Mouse (Mus musculus): ENCODE results near the gene Ly6g5c. TPM values are rescaled to one million over a fixed set of nuclear protein-coding genes. Genes with fewer than 3 reads are reported as not detected.

Gene Ly6g5c
- total RNA-seq (2017) = not detected in 2 replicates

DNA sequence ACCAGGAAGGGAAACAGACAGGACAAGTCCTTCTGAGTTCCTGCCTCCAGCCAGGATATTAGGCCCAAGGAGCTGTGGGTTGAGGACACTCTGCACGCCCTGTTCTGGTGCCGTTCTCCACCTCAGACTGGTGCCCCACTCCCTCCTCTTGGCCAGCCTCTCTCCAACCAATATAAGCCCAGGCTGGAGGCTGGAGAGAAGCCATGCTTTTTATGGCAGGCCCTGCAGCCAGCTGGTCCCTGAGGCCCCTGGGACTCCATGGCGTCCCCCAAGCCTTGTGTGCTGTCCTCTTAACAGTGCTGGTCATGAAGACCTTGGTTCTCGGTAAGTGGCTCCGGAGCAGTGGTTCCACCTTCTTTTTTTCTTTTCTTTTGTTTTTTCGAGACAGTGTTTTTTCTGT is at the start of gene Ly6g5c:
TSS of gene Ly6g5c (plus strand) at position 183 of the 400 bp plus-strand sequence.
- no peak for ATAC-seq (replicated peaks in 1 of 2; ENCODE audit: insufficient read depth in 1 of 2, low FRiP score in 2 of 2, low TSS enrichment in 1 of 2, low read depth in 1 of 2, poor library complexity in 2 of 2, severe bottlenecking in 2 of 2)

DNA sequence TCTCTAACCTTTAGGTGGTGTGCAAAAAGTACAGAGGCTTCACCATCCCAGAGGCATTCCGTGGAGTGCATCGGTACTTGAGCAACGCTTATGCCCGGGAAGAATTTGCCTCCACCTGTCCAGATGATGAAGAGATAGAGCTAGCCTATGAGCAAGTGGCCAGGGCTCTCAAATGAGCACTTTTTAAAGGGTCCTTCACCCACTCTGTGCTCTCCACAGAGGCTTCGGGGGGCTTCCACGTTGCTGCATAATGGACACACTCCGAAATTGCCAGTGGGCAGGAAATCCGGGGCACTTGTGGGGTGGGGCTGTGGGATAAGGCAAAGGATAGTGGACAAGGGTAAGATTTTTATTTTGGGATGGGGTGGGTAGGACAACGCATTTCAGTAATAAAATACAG is 49.8 kb upstream of the Ly6g5c start:
- ATAC-seq (replicated peaks in 1 of 2; ENCODE audit: insufficient read depth in 1 of 2, low FRiP score in 2 of 2, low TSS enrichment in 1 of 2, low read depth in 1 of 2, poor library complexity in 2 of 2, severe bottlenecking in 2 of 2) = no peak

DNA sequence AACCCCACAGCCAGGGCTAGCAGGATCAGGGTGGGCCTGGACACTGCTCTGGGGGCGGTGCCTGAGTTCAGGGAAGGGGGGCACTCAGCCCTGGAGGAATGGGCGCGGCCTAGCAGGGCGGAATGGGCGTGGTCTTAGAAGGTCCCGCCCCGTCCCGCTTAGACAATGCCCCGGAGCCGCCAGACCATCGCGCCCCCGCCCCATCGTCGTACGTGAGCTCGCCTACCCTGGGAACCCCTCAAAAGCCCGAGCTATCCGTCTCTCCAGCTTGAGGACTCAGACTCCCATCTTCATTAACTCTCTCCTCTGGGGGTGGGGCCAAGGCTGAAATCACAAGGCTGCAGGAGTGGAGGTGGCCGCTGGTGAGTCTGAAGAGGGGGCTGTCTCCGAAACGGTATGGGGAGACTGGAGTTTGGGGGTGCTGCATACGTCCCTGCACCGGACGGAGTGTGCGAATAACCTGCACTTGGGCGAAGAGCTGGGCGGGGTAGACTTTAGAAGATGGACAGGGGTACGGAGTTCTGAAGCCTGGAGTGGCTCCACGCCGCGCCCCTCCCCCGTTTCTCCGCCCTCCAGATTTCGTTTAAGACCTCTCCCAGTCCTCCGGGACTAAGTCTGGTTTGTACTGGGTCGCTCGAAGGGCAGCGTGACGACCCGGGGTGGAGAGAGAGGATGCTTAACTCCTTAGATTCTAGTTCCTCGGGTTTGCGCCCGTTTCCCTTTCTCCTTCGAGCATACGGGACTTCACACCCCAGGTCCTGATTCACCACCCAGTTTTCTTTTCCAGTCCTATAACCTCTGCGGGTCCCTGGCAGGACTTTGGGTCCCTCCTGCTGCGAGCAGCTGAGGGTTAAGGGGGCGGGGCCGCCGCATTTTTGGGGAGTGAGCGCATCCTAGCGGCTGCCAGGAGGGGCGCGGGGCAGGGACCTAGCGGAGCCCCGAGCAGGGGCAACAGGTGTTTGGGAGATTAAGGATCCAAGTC is 48.9 kb upstream of the Ly6g5c start, which contains the start of gene Ddah2:
TSS of gene Ddah2 (plus strand) at position 125 of the 982 bp plus-strand sequence.
- ATAC-seq (replicated peaks in 1 of 2; ENCODE audit: insufficient read depth in 1 of 2, low FRiP score in 2 of 2, low TSS enrichment in 1 of 2, low read depth in 1 of 2, poor library complexity in 2 of 2, severe bottlenecking in 2 of 2) = peak; percentile 82 to 87

DNA sequence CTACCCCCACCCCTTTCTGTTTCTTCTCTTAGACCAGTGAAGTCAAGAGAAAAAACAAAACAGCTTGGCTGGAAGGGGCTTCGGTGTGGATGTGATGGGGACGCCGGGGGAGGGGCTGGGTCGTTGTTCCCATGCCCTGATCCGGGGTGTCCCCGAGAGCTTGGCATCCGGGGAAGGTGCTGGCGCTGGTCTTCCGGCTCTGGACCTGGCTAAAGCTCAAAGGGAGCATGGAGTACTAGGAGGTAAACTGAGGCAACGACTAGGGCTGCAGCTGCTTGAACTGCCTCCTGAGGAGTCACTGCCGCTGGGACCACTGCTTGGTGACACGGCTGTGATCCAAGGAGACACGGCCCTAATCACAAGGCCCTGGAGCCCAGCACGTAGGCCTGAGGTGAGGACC is 48.0 kb upstream of the Ly6g5c start:
- ATAC-seq (replicated peaks in 1 of 2; ENCODE audit: insufficient read depth in 1 of 2, low FRiP score in 2 of 2, low TSS enrichment in 1 of 2, low read depth in 1 of 2, poor library complexity in 2 of 2, severe bottlenecking in 2 of 2) = no peak

DNA sequence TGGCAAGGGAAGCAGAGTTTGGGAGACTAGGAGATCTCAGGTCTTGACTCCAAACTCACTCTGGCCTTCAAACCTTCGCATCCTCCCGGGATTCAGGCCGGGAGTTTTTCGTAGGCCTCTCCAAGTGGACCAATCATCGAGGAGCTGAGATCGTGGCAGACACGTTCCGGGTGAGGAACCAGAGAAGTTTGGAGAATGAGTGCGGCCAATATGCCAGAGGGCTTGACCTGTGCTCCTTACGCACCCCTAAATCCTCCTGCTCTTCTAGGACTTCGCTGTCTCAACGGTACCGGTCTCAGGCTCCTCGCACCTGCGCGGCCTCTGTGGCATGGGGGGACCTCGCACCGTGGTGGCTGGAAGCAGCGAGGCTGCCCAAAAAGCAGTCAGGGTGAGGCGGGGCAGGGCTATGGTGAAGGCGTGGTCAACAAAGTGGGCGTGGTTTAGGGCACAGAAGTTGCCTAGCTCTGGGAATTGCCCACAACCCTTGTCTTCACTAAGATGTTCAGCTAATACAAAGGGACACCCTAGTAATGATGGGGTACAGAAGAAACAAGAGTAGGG is 47.3 kb upstream of the Ly6g5c start:
- ATAC-seq (replicated peaks in 1 of 2; ENCODE audit: insufficient read depth in 1 of 2, low FRiP score in 2 of 2, low TSS enrichment in 1 of 2, low read depth in 1 of 2, poor library complexity in 2 of 2, severe bottlenecking in 2 of 2) = no peak

DNA sequence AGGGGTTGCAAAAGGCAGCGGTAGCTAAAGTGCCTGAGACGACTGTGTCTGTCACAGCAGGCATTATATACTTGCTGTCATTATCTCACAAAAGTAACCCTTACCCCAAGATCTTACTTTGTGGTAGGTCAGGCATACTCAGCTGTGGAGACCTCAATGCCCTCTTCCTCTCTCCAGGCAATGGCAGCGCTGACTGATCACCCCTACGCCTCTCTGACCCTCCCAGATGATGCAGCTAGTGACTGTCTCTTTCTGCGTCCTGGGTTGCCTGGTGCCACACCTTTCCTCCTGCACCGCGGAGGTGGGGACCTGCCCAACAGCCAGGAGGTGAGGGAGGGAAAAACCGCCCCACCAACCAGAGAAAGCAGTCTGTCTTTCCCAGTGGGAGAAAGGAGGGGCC is 46.8 kb upstream of the Ly6g5c start:
- no peak for ATAC-seq (replicated peaks in 1 of 2; ENCODE audit: insufficient read depth in 1 of 2, low FRiP score in 2 of 2, low TSS enrichment in 1 of 2, low read depth in 1 of 2, poor library complexity in 2 of 2, severe bottlenecking in 2 of 2)

DNA sequence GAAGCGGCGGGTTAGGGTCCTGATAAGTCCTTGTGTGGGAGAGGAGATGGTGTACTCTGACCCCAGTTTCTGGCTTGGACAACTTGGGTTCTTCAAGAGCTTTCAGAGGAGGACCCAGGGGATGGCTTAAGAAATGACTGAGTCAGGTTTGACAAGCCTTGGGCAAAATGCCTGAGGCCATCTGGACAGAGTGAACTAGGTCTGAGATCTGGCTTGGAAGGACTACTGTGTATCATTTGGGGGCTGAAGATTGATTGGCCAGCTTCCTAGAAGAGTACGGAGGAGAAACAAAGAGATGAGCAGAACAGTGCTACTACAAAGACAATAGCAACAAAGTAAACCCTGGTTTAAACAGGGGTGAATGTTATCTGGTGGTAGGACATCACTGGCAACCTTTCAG is 44.6 kb upstream of the Ly6g5c start:
- no peak for ATAC-seq (replicated peaks in 1 of 2; ENCODE audit: insufficient read depth in 1 of 2, low FRiP score in 2 of 2, low TSS enrichment in 1 of 2, low read depth in 1 of 2, poor library complexity in 2 of 2, severe bottlenecking in 2 of 2)

DNA sequence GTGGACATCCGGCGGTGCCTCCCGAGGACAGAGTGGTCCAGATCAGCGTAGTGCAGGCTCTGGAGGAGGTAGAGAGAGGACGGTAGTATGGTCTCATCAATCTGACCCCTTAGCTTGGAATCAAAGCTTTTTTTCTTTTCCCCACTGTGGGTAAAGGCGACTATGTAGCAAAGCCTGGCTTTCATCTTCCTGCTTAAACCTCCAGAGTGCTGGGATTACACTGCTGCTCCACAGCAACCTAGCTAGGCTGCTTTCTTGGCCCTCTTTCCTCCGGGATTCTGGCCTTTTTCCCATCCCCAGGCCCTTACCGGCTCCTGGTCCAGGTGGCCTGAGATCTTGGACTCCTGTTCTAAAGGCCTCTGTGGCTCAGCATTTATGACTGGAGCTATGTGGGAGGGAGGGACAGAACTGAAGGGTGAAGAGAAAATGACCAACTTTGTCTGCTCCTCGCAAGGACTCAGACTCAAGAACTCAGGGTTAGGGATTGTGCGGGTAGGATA is 43.7 kb upstream of the Ly6g5c start:
- ATAC-seq (replicated peaks in 1 of 2; ENCODE audit: insufficient read depth in 1 of 2, low FRiP score in 2 of 2, low TSS enrichment in 1 of 2, low read depth in 1 of 2, poor library complexity in 2 of 2, severe bottlenecking in 2 of 2) = no peak

DNA sequence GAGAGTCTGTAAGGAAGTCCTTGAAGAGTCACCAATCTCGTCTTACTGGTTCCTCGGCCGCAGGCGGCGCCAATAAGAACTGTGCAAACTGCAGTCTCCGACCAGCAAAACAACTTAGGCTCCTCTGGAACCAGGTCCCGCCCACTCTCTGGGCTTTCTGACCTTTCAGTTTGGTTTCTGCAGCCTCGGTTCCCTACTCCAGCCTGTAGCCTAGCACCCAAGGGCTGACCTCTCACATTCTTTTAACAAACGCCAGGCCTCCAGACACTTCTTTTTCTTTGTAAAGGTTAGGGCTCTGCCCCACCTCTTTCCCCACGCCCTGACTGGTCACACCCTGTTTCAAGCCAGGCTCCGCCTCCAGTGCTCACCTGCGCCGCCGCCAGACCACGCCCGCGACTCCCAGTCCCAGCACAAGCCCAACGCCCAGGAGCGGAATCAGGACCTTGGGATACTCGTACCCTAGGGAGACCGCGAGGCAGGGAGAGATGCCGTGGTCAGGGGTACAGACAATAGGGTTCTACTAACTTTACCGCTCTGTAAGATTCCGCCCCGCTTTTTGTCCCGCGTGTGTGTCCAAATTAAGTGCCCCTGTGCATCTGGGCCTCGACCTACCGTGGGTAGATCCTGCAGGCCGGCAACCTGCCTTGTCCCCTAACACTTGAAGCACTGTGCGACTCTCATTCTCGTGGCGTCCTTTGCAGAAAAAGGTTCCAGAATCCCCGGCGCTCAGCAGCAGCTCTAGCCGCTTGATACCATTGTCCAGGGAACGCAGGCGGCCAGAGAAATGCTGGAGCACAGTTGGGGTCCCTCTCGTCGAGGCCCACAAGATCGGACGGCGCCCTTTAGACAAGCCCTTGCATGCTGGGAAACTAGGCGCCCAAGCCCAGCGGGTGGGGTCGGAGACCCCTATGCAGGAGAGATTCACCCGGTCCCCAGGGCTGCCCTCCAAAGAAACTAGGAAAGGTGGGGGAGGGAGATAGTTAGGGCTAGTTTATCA is 42.8 kb upstream of the Ly6g5c start, which contains the start of gene Ly6g6c:
TSS of gene Ly6g6c (plus strand) at position 438 of the 997 bp plus-strand sequence.
- ATAC-seq (replicated peaks in 1 of 2; ENCODE audit: insufficient read depth in 1 of 2, low FRiP score in 2 of 2, low TSS enrichment in 1 of 2, low read depth in 1 of 2, poor library complexity in 2 of 2, severe bottlenecking in 2 of 2) = peak; percentile 33 to 40; a peak in 2 of 4 replicates

DNA sequence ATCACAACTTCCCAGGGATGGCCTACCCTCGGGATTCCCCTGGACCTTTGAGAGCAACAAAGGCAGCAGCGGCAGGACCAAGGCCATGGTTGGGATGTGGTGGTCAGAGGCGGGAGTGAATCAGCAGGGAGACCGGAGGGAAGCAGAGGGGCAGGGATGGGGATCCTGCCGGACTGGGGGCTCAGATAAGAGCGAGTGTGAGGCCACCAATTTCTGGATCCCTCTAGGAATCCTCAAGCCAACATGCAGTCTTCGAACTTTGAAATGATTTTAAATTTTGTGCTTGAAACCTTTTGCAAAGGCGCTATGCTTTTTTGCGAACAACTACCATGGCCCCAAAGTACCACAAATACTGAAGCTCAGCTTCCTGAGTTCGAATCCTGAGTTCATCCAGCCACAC is 42.0 kb upstream of the Ly6g5c start, which contains the start of gene Mpig6b:
TSS of gene Mpig6b (minus strand) at position 101 of the 400 bp plus-strand sequence.
- no peak for ATAC-seq (replicated peaks in 1 of 2; ENCODE audit: insufficient read depth in 1 of 2, low FRiP score in 2 of 2, low TSS enrichment in 1 of 2, low read depth in 1 of 2, poor library complexity in 2 of 2, severe bottlenecking in 2 of 2)

DNA sequence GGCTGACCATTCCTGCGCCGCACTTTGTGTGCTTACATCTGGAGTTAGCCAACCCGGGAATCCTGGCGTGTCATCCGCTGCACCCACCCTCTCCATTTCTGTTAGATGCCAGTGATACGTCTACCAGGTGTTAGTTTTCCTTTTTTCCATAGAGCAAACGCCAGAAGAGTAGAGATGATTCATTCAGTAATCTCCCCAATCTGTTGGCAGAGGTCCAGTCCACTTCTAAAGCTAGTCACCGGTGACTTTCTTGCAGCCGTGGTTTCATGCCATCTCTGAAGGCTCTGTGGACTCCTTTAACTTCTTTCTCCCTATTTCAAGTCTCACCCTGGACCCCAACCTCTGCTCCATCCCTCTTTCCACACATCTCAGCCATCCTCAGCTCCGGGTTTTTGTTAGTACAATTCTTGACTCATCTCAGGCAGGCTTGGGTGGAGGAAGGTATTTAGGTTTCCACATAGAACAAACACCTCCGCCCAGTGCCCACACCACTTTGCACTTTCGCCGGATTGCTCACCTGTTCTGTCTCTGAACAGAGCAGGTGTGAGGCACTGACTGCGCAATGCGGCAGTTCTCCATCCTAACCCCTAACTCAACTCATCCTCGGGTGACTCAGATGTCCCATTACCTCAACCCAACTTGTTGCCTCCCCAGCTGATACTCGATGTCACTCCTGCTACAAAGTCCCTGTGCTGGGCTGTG is 39.7 kb upstream of the Ly6g5c start:
- ATAC-seq (replicated peaks in 1 of 2; ENCODE audit: insufficient read depth in 1 of 2, low FRiP score in 2 of 2, low TSS enrichment in 1 of 2, low read depth in 1 of 2, poor library complexity in 2 of 2, severe bottlenecking in 2 of 2) = no peak

DNA sequence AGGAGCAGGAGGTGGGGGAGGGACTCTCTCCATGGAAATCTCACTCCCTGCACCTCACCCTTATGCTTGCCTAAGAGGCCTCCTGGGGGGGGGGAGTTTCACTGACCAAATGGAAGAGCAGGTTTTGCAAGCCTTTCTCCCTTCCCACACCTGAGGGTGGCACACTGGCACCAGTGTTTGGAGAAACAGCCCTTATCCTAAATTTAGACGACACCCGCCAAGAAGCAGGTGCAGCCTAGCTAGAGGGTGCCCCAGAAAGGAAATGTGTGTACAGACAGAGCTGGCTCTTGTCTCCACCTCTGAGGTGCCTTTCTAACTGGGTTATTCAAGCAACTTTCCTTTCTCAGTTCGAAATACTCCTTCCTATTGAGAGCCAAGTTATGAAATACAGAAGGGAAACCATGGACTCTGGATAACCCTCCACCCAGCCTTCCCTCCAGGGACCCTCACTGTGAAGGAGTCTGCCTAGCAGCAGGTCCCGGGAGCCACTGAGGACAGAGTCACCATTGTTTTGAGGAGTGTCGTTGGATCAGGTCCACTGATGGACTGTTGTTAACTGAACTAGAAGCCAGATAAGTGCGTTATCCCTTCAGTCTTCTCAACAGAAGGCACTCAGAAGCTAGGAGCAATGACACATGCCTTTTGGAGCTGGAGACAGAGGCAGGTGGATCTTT is 37.4 kb upstream of the Ly6g5c start:
- ATAC-seq (replicated peaks in 1 of 2; ENCODE audit: insufficient read depth in 1 of 2, low FRiP score in 2 of 2, low TSS enrichment in 1 of 2, low read depth in 1 of 2, poor library complexity in 2 of 2, severe bottlenecking in 2 of 2) = no peak

DNA sequence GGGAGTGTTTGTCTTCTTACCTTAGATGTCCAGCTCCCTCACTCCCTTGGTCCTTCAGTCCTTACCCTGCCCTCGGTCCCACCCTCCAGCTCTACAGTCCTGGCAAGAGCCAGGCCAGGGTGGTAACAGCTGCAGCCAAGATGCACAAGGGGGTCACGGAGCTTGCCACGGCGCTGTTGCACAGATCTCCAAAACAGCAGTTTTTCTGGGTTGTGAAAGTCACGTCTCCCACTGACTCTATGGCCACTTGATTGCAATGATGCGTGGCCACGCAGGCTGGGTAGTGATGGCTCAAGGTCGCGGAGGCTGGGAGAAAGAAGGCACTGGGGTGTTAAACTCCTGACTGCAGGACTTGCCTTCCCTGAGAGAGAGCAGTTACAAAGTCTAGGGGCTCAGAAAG is 36.6 kb upstream of the Ly6g5c start:
- ATAC-seq (replicated peaks in 1 of 2; ENCODE audit: insufficient read depth in 1 of 2, low FRiP score in 2 of 2, low TSS enrichment in 1 of 2, low read depth in 1 of 2, poor library complexity in 2 of 2, severe bottlenecking in 2 of 2) = no peak

DNA sequence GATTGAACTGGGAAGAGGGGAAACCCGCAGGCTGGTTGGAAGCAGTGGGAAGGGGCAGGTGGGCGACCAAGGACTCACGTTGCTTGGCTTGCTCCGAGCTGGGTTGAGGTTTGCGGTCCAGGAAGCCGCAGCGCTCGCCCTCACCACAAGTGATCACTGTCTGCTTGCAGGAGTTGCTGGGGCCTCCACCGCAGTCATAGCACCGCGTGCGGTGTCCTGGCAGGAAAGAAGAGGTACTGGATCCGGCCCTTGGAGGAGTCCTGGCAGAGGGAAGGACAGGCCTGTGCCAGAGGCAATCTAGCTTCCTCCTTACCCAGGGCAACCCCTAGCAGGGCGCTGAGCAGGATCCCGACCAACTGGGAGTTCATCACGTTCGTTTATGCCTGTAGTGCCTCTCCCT is 34.0 kb upstream of the Ly6g5c start:
- ATAC-seq (replicated peaks in 1 of 2; ENCODE audit: insufficient read depth in 1 of 2, low FRiP score in 2 of 2, low TSS enrichment in 1 of 2, low read depth in 1 of 2, poor library complexity in 2 of 2, severe bottlenecking in 2 of 2) = peak; percentile 31 to 35; a peak in 2 of 4 replicates

DNA sequence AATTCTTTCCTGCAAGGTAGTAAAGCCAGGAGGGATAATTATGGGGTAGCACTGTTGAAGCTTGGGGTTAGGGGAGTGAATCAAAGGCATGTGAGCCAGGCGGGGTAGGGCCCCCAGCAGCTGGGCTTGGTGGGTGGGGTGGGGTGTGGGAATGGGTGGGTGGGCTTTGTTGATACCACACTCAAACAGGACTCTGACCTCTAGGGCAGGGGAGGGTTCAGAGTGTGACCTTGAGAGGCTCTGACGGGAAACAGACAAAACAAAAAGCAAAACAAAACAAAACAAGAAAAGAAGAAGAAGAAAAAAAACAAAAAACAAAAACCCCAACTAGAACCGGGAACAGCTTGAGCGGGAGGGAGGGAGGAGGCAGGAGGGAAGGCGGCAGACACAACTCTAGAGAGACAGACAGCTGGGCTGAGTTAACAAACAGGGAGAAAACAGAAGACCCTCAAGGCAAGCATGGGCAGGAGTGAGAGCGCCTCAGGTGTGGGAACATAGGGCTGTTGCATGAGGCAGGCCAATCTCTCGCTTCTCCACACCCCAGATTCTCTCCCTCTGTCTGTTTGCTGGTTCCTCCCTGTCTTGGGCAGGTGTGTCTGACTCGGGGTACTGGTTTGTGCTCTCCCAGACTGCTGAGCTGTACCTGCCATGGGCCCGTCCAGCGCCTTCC is 31.4 kb upstream of the Ly6g5c start, which contains the start of gene Ly6g6e:
TSS of gene Ly6g6e (plus strand) at position 396 of the 670 bp plus-strand sequence.
- ATAC-seq (replicated peaks in 1 of 2; ENCODE audit: insufficient read depth in 1 of 2, low FRiP score in 2 of 2, low TSS enrichment in 1 of 2, low read depth in 1 of 2, poor library complexity in 2 of 2, severe bottlenecking in 2 of 2) = no peak

DNA sequence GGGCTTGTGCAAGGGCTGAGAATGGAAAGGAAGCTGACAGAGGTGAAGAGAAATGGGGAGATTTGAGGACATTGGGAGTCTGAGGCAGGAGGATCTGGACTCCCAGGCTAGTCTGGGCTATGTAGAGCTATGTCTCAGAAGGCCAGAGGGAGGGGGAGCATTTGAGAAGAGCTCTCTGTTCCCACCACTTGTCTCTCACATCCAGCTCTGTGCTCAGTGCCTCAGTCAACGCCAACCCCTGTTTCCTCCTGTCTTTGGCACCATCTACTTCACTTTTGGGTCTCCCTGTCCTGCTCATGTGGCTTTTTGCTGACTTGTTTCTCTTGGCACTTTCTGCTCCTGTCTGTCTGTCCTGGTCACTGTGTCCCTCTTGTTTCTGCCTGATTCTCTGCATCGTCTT is 30.8 kb upstream of the Ly6g5c start:
- no peak for ATAC-seq (replicated peaks in 1 of 2; ENCODE audit: insufficient read depth in 1 of 2, low FRiP score in 2 of 2, low TSS enrichment in 1 of 2, low read depth in 1 of 2, poor library complexity in 2 of 2, severe bottlenecking in 2 of 2)

Data from hematopoietic stem cell, adult 5-6 weeks (primary cell).